Mouse (Mus musculus) limb, embryonic 14.5 days (tissue): ENCODE measurements around the gene Gm42742. TPM values are rescaled to one million over a fixed set of nuclear protein-coding genes. Genes with fewer than 3 reads are reported as not detected.

Source experiments
- ATAC-seq: fragments of 200-750 bp; cut with Nextera tagmentation; 2 replicates; pipeline ENCODE4 v1.8.0; 2017; ENCODE audit warnings: low read depth, moderate number of reproducible peaks, moderate TSS enrichment; ENCODE audit not compliant: low FRiP score
- DNase-seq: peaks from one replicate; pipeline ENCODE4 v3.0.0-alpha.2; 2015; ENCODE audit warnings: low spot score
- H3K27ac ChIP-seq: fragments of 300-500 bp; sonication (generic); replicated peaks from 2 replicates; pipeline ENCODE4 v1.5.1; 2014; ENCODE audit warnings: low read depth, mild to moderate bottlenecking, low read length, moderate library complexity, mixed read lengths
- H3K27me3 ChIP-seq: fragments of 300-500 bp; sonication (generic); 2 replicates; pipeline ENCODE4 v1.6.1; 2014; ENCODE audit warnings: low read length, mixed read lengths; ENCODE audit not compliant: control insufficient read depth, insufficient read depth
- H3K36me3 ChIP-seq: fragments of 300-500 bp; sonication (generic); 2 replicates; pipeline ENCODE4 v1.6.1; 2014; ENCODE audit warnings: mild to moderate bottlenecking, low read length, moderate library complexity, mixed read lengths; ENCODE audit not compliant: control insufficient read depth, insufficient read depth
- H3K4me1 ChIP-seq: fragments of 300-500 bp; sonication (generic); 2 replicates; pipeline ENCODE4 v1.6.1; 2014; ENCODE audit warnings: antibody characterized with exemption, low read length, mixed read lengths; ENCODE audit not compliant: control insufficient read depth, insufficient read depth
- H3K4me2 ChIP-seq: fragments of 300-500 bp; sonication (generic); replicated peaks from 2 replicates; pipeline ENCODE4 v1.6.1; 2014; ENCODE audit warnings: low read depth, mild to moderate bottlenecking, low read length, moderate library complexity; ENCODE audit not compliant: severe bottlenecking
- H3K4me3 ChIP-seq: fragments of 300-500 bp; sonication (generic); replicated peaks from 2 replicates; pipeline ENCODE4 v1.5.1; 2014; ENCODE audit warnings: low read length
- H3K9ac ChIP-seq: fragments of 300-500 bp; sonication (generic); 2 replicates; pipeline ENCODE4 v1.6.1; 2014; ENCODE audit warnings: mild to moderate bottlenecking, low read depth, low read length, moderate library complexity; ENCODE audit not compliant: severe bottlenecking
- H3K9me3 ChIP-seq: fragments of 300-500 bp; sonication (generic); 2 replicates; pipeline ENCODE4 v1.6.1; 2016; ENCODE audit warnings: low read length; ENCODE audit not compliant: control insufficient read depth
- POLR2A ChIP-seq: fragments of 200-500 bp; IDR thresholded peaks from 2 replicates; pipeline ENCODE4 v1.8.0; 2012; ENCODE audit warnings: inconsistent platforms, mild to moderate bottlenecking, moderate library complexity, borderline replicate concordance; ENCODE audit not compliant: insufficient read depth, insufficient read length; ENCODE audit errors: extremely low read depth
- WGBS: fragments of 180-500 bp; shearing (Covaris S2); extraction: QIAGEN DNeasy Blood & Tissue Kit; methylation state at CpG from one replicate; pipeline ENCODE4 v1.1.7; 2014; 5-methylcytosine and 5-hydroxymethylcytosine counted together
- polyA plus RNA-seq, 2 experiments: library from polyadenylated mRNA; depleted of rRNA in 1 of 2; stranded (reverse) in 1 of 2; unstranded in 1 of 2; fragments of >200 nt; fragmentation: Nextera tagmentation in 1 of 2; extraction: Ambion mirVana in 1 of 2; gene quantifications; 2 replicates each; pipeline versions ENCODE4 v1.2.1 to v1.2.3; 2012 to 2014

Gm42742 gene
- polyA plus RNA-seq, 2 experiments = 37.7 to 143 TPM

- TF ChIP-seq POLR2A = 0 out of 2 replicates have a peak, but pooled peaks have one; percentile 9
- Histone ChIP-seq H3K27ac (peak overlapping the region; percentile 93), H3K9ac (peak overlapping the region; percentile 80), H3K4me3 (peak overlapping the region; percentile 75), H3K4me1 (peaks cover 38% of the 10 kb centered on the region), H3K4me2 (peak overlapping the region; percentile 90), H3K36me3 (peaks cover 35% of the 10 kb centered on the region), H3K27me3 (no peaks in the 10 kb centered on the region), H3K9me3 (no peaks in the 10 kb centered on the region)
- peak; percentile 25 for ATAC-seq
- peak; percentile 23 for DNase-seq
- WGBS = 1% methylated on average over 21 of the region's 22 CpGs
These were observed 4.4 kb downstream of the Gm42742 start for GRCm38 (mm10) chr7:127016486-127016938.

- ATAC-seq = no peak
- Histone ChIP-seq H3K4me3 (peak within 1 kb of the TSS; percentile 75), H3K4me1 (peaks cover 37% of the 10 kb centered on the region), H3K4me2 (peak within 1 kb of the TSS; percentile 90), H3K9me3 (no peaks in the 10 kb centered on the region), H3K36me3 (peaks cover 35% of the 10 kb centered on the region), H3K27ac (peak within 1 kb of the TSS; percentile 93), H3K9ac (peak within 1 kb of the TSS; percentile 80), H3K27me3 (no peaks in the 10 kb centered on the region)
- TF ChIP-seq POLR2A = no peak
- no peak for DNase-seq
These were observed 4.6 kb downstream of the Gm42742 start, which contains the start of gene Pagr1b for GRCm38 (mm10) chr7:127016481-127016485. Gene Pagr1b, minus strand, starts transcription at chr7:127016484.

- H3K36me3 ChIP-seq = peaks cover 35% of the 10 kb centered on the region
- TF ChIP-seq POLR2A = no peak
- H3K27ac ChIP-seq = peak overlapping the region; percentile 93
- no peaks in the 10 kb centered on the region for H3K9me3 ChIP-seq
- WGBS = 2% methylated on average over 10 of the region's 10 CpGs
- H3K9ac ChIP-seq = peak overlapping the region; percentile 80
- H3K4me1 ChIP-seq = peaks cover 37% of the 10 kb centered on the region
- peak overlapping the region; percentile 90 for H3K4me2 ChIP-seq
- peak; percentile 47 for DNase-seq
- H3K27me3 ChIP-seq = no peaks in the 10 kb centered on the region
- H3K4me3 ChIP-seq = peak overlapping the region; percentile 75
- ATAC-seq = no peak
These were observed 4.8 kb downstream of the Gm42742 start for GRCm38 (mm10) chr7:127016081-127016480.

- H3K4me3 ChIP-seq = no peak overlapping the region
- WGBS = 87% methylated on average over 12 of the region's 12 CpGs
- DNase-seq = no peak
- H3K9ac ChIP-seq = peak overlapping the region; percentile 25; the same call in 1 of the 2 replicates
- H3K9me3 ChIP-seq = no peaks in the 10 kb centered on the region
- H3K4me2 ChIP-seq = 0 out of 2 replicates have a peak overlapping the region, but pooled peaks have one; percentile 90
- H3K27ac ChIP-seq = no peak overlapping the region
- H3K36me3 ChIP-seq = peaks cover 35% of the 10 kb centered on the region
- no peak for TF ChIP-seq POLR2A
- peaks cover 28% of the 10 kb centered on the region for H3K4me1 ChIP-seq
- no peak for ATAC-seq
- no peaks in the 10 kb centered on the region for H3K27me3 ChIP-seq
These were observed 5.9 kb downstream of the Gm42742 start for GRCm38 (mm10) chr7:127014993-127015392.

- no peaks in the 10 kb centered on the region for H3K27me3 ChIP-seq
- H3K4me1 ChIP-seq = peaks cover 21% of the 10 kb centered on the region
- DNase-seq = no peak
- H3K9me3 ChIP-seq = no peaks in the 10 kb centered on the region
- peak within 1 kb of the TSS; percentile 25; the same call in 1 of the 2 replicates for H3K9ac ChIP-seq
- WGBS = 42% methylated on average over 11 of the region's 11 CpGs
- TF ChIP-seq POLR2A = no peak
- H3K36me3 ChIP-seq = peaks cover 35% of the 10 kb centered on the region
- H3K4me3 ChIP-seq = peak within 1 kb of the TSS; percentile 75
- no peak for ATAC-seq
- peak within 1 kb of the TSS; percentile 90; the same call in 1 of the 2 replicates for H3K4me2 ChIP-seq
- H3K27ac ChIP-seq = no peak within 1 kb of the TSS
These were observed 6.6 kb downstream of the Gm42742 start, which contains the start of gene Mvp for GRCm38 (mm10) chr7:127014320-127014719. Gene Mvp, minus strand, starts transcription at chr7:127014621.

GRCm38 (mm10) chr7:127013385-127013784 is 7.5 kb downstream of the Gm42742 start:
- ATAC-seq (no peak), DNase-seq (no peak)
- Histone ChIP-seq H3K9me3 (no peaks in the 10 kb centered on the region), H3K36me3 (peaks cover 35% of the 10 kb centered on the region), H3K4me1 (peaks cover 19% of the 10 kb centered on the region), H3K27me3 (no peaks in the 10 kb centered on the region), H3K9ac (no peak overlapping the region), H3K4me2 (no peak overlapping the region), H3K4me3 (no peak overlapping the region), H3K27ac (no peak overlapping the region)
- 92% methylated on average over 6 of the region's 6 CpGs for WGBS
- TF ChIP-seq POLR2A = no peak
